Mouse (Mus musculus): Measurements from ENCODE around the gene Tas1r3. TPM values are rescaled to one million over a fixed set of nuclear protein-coding genes. Genes with fewer than 3 reads are reported as not detected.

The Tas1r3 gene
- polyA plus RNA-seq, 1 experiment: 1.8 TPM

DNA sequence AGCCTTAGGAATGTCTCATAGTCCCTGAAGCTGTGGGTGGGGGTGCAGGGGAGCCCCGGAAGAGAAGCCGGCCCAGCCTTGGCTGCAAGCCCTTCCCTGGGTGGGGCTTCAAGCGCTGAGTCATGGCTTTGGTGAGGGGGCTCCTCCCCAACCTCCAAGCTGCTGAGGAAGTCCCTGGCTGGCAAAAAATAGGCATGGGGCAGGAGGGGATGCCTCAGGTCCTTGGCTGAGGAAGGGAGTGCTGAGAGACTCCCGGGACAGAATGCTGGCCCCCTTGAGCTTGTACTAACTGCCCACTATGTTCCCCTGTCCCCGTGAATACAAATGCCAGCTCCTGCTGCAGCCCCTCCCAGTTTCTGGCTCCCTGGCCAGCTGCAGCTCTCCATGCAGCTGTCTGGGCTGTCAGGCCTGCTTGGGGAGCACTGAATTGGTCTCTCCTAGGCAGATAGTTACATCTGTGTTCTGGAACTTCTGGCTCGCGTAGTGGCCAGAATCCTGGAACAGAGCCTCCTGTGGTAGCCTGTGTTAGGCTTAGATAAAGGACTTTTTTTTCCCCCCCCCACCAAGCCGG lies 31.2 kb upstream of the Tas1r3 start:
- H3K27me3 ChIP-seq (ENCODE audit: control insufficient read depth, insufficient read depth, low read length): no peaks in the 10 kb centered on the region
- TF ChIP-seq CTCF (IDR thresholded peaks at IDR 0.05; ENCODE audit: extremely low read depth, insufficient read length, insufficient replicate concordance, low read depth, low read length) (no peak), POLR2A (IDR thresholded peaks at IDR 0.05; ENCODE audit: low read depth, low read length) (no peak)
- H3K27ac ChIP-seq (ENCODE audit: insufficient read depth, low read depth, low read length): peak overlapping the region; percentile 64
- peaks cover 21% of the 10 kb centered on the region for H3K4me1 ChIP-seq (ENCODE audit: control insufficient read depth, insufficient read depth, insufficient read length, low read length)
- 25% methylated on average over 8 of the region's 8 CpGs for WGBS
- H3K4me3 ChIP-seq (ENCODE audit: low read depth, low read length): peak overlapping the region; percentile 22; the same call in 1 of the 2 replicates
- peaks cover 5% of the 10 kb centered on the region for H3K36me3 ChIP-seq (ENCODE audit: control insufficient read depth, insufficient read depth, low read length)

DNA sequence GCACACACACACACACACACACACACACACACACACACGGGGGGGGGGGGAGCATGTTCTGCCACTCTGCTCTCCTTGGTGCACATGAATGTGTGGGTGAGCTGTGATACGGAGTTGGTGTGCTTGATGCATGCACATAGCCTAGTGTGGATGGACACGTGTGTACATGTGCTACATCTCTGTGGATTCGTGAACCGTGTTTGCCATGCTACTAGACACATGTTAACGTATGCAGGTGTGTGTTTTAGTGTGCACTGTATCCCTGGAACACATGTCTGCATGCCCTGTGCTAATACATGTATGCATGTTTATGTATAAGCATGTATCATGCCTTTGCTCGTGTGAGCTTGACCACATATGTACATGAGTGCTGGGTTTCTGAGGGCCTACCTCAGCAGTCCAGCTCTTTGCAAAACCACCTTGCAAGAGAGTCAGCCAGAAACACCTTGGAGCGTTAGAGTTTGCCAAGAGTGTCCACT lies 30.1 kb upstream of the Tas1r3 start:
- H3K36me3 ChIP-seq (ENCODE audit: control insufficient read depth, insufficient read depth, low read length): peaks cover 6% of the 10 kb centered on the region
- 77% methylated on average over 8 of the region's 8 CpGs for WGBS
- peak overlapping the region; percentile 27; the same call in 1 of the 2 replicates for H3K4me3 ChIP-seq (ENCODE audit: low read depth, low read length)
- no peaks in the 10 kb centered on the region for H3K27me3 ChIP-seq (ENCODE audit: control insufficient read depth, insufficient read depth, low read length)
- no peak overlapping the region for H3K27ac ChIP-seq (ENCODE audit: insufficient read depth, low read depth, low read length)
- TF ChIP-seq POLR2A (IDR thresholded peaks at IDR 0.05; ENCODE audit: low read depth, low read length): no peak
- no peak for TF ChIP-seq CTCF (IDR thresholded peaks at IDR 0.05; ENCODE audit: extremely low read depth, insufficient read length, insufficient replicate concordance, low read depth, low read length)
- peaks cover 21% of the 10 kb centered on the region for H3K4me1 ChIP-seq (ENCODE audit: control insufficient read depth, insufficient read depth, insufficient read length, low read length)

DNA sequence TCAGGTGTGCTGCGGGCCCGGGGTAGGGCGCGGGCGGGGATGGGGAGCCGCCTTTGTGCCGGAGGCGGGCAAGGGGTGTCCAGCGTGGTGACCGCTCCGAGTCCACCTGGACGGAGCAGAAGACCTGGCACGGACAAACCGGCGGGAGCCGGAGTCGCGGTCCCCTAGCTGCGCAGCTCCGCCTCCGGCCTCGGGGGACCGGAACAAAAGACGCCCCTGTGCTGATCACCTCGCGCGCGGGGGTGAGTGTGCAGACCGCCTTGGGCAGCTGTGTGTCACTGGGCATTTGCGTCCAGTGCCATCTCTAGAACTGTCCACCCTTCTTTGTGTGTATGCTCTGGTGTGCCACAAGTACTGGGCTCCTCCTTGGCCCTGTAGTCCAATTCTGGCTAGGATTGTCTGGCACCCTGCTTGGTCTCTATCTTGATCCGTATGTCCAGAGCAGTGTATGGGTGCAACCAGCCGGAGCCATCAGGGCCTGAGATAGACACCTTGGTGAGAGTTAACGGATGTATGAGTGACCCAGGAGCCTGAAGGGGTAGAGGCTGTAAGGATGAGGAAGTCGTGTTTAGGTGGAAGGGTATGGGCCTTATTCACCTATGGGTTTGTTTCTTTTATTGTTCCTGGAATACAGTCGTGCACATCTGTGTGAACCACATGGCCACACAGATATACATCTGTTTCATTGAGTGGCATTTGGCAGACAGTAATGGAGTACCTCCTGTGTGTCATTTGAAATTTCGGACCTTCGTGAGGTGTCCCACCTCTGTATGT lies 29.5 kb upstream of the Tas1r3 start:
- TF ChIP-seq CTCF (IDR thresholded peaks at IDR 0.05; ENCODE audit: extremely low read depth, insufficient read length, insufficient replicate concordance, low read depth, low read length) (no peak), POLR2A (IDR thresholded peaks at IDR 0.05; ENCODE audit: low read depth, low read length) (no peak)
- Histone ChIP-seq H3K4me1 (ENCODE audit: control insufficient read depth, insufficient read depth, insufficient read length, low read length) (peaks cover 21% of the 10 kb centered on the region), H3K27me3 (ENCODE audit: control insufficient read depth, insufficient read depth, low read length) (no peaks in the 10 kb centered on the region), H3K36me3 (ENCODE audit: control insufficient read depth, insufficient read depth, low read length) (peaks cover 11% of the 10 kb centered on the region), H3K27ac (ENCODE audit: insufficient read depth, low read depth, low read length) (peak overlapping the region; percentile 29; the same call in 1 of the 2 replicates), H3K4me3 (ENCODE audit: low read depth, low read length) (peak overlapping the region; percentile 90)
- WGBS: 5% methylated on average over 37 of the region's 37 CpGs

DNA sequence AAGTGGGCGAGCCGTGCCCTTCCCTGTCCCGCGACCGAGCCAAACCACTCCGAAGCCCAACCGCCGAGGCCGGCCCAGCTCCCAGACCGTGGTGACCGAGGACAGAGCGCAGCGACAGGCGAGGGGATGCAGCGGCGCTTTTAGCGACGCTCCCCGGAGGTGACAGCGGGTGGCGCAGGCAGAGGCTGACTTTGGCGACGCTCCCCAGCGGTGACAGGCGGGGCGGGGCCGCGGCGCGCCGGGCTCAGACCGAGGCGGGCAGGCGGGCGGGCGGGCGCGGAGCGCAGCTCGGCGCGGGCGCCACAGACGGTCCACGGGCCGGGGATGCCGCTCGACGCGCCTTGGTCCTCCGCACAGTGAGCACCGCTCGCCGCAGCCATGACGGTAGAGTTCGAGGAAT lies 28.9 kb upstream of the Tas1r3 start:
- Histone ChIP-seq H3K4me1 (ENCODE audit: control insufficient read depth, insufficient read depth, insufficient read length, low read length) (peaks cover 21% of the 10 kb centered on the region), H3K4me3 (ENCODE audit: low read depth, low read length) (peak overlapping the region; percentile 90), H3K36me3 (ENCODE audit: control insufficient read depth, insufficient read depth, low read length) (peaks cover 15% of the 10 kb centered on the region), H3K27me3 (ENCODE audit: control insufficient read depth, insufficient read depth, low read length) (no peaks in the 10 kb centered on the region), H3K27ac (ENCODE audit: insufficient read depth, low read depth, low read length) (peak overlapping the region; percentile 100)
- 2% methylated on average over 56 of the region's 56 CpGs for WGBS
- no peak; the same call in 1 of the 2 replicates for TF ChIP-seq POLR2A (IDR thresholded peaks at IDR 0.05; ENCODE audit: low read depth, low read length)
- TF ChIP-seq CTCF (IDR thresholded peaks at IDR 0.05; ENCODE audit: extremely low read depth, insufficient read length, insufficient replicate concordance, low read depth, low read length): peak; percentile 35; the same call in 1 of the 2 replicates

DNA sequence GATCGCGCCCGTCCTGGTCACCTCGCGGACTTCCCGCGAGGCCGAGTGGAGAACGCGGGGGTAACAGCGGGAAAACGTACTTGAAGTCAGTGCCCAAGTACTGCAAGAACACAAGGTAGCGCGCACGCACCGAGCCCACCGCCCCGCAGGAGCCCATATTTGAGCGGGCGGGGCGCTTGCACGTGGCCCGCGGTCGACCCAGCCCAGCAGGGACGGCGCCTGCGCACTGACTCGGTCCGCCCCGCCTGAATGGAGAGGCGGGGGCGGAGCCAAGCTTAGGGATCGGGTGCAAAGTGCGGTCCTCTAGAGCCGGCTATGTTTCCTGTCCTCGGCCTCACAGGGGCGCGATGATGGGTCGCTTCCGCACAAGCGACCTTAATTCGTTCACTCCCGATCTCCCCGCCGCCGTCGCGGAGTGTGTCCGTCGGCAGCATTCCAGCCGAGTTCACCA lies 28.4 kb upstream of the Tas1r3 start, which contains the start of the genes Pusl1 and Acap3:
Gene Pusl1 (minus strand): TSS at position 231 of the 451 bp plus-strand sequence.
Gene Acap3 (plus strand): TSS at position 272 of the 451 bp plus-strand sequence.
- TF ChIP-seq POLR2A (IDR thresholded peaks at IDR 0.05; ENCODE audit: low read depth, low read length): no peak; the same call in 1 of the 2 replicates
- no peak for TF ChIP-seq CTCF (IDR thresholded peaks at IDR 0.05; ENCODE audit: extremely low read depth, insufficient read length, insufficient replicate concordance, low read depth, low read length)
- Histone ChIP-seq H3K4me3 (ENCODE audit: low read depth, low read length) (peak within 1 kb of the TSS; percentile 90), H3K27me3 (ENCODE audit: control insufficient read depth, insufficient read depth, low read length) (no peaks in the 10 kb centered on the region), H3K27ac (ENCODE audit: insufficient read depth, low read depth, low read length) (peak within 1 kb of the TSS; percentile 100), H3K36me3 (ENCODE audit: control insufficient read depth, insufficient read depth, low read length) (peaks cover 18% of the 10 kb centered on the region), H3K4me1 (ENCODE audit: control insufficient read depth, insufficient read depth, insufficient read length, low read length) (peaks cover 21% of the 10 kb centered on the region)
- WGBS: under 1% methylated on average over 52 of the region's 52 CpGs

DNA sequence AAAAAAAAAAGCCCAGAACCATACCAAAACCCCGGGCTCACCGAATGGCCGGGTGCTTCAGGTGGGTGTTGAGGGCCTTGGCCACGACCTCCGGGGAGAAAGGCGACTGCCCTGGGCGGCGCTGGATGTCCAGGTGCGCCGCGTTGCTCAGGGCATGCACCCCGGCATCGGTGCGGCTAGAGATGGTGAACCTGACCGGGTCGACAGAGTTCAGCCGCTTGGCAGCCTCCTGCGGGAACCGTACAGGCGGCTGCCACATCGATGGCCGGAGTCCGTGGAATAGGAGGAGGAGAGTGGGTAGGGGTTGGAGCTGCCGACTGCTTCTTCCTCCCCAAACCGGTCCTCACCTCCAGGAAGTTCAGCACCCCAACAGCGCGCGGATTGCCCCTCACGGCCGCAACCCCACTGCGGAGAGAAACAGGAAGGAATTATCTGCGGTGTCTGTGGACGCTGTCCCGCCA lies 27.9 kb upstream of the Tas1r3 start:
- peaks cover 22% of the 10 kb centered on the region for H3K36me3 ChIP-seq (ENCODE audit: control insufficient read depth, insufficient read depth, low read length)
- peaks cover 21% of the 10 kb centered on the region for H3K4me1 ChIP-seq (ENCODE audit: control insufficient read depth, insufficient read depth, insufficient read length, low read length)
- peak overlapping the region; percentile 90 for H3K4me3 ChIP-seq (ENCODE audit: low read depth, low read length)
- no peak for TF ChIP-seq POLR2A (IDR thresholded peaks at IDR 0.05; ENCODE audit: low read depth, low read length)
- TF ChIP-seq CTCF (IDR thresholded peaks at IDR 0.05; ENCODE audit: extremely low read depth, insufficient read length, insufficient replicate concordance, low read depth, low read length): no peak
- under 1% methylated on average over 34 of the region's 34 CpGs for WGBS
- no peak overlapping the region for H3K27ac ChIP-seq (ENCODE audit: insufficient read depth, low read depth, low read length)
- H3K27me3 ChIP-seq (ENCODE audit: control insufficient read depth, insufficient read depth, low read length): no peaks in the 10 kb centered on the region

DNA sequence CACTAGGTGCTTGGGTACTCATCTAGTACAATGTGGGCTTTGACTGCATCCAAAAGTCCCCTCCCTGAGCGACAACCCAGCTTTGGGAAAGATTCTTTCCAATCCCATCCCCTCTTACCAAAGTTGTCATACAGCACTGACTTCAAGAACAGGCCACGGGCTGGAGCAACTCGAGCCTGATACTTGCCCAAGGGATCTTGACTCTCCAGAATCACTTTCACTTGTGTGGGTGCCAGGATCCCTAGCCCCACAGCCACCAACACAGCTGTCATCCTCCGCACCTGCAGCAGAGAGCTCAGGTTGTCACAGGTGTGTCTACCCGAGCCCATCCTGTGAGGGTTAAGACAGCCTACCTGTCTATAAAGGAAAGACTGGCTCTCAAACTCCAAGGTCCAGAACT lies 26.2 kb upstream of the Tas1r3 start:
- H3K4me3 ChIP-seq (ENCODE audit: low read depth, low read length): no peak overlapping the region
- no peak overlapping the region for H3K27ac ChIP-seq (ENCODE audit: insufficient read depth, low read depth, low read length)
- peaks cover 21% of the 10 kb centered on the region for H3K4me1 ChIP-seq (ENCODE audit: control insufficient read depth, insufficient read depth, insufficient read length, low read length)
- WGBS: 59% methylated on average over 5 of the region's 5 CpGs
- TF ChIP-seq POLR2A (IDR thresholded peaks at IDR 0.05; ENCODE audit: low read depth, low read length): no peak
- H3K27me3 ChIP-seq (ENCODE audit: control insufficient read depth, insufficient read depth, low read length): no peaks in the 10 kb centered on the region
- H3K36me3 ChIP-seq (ENCODE audit: control insufficient read depth, insufficient read depth, low read length): peaks cover 29% of the 10 kb centered on the region
